Mouse (Mus musculus) adrenal gland, postnatal 14 days (tissue): ENCODE results near the gene 2700049A03Rik. TPM values are rescaled to one million over a fixed set of nuclear protein-coding genes. Genes with fewer than 3 reads are reported as not detected.

Experiments used
- DNase-seq: peaks from one replicate; pipeline ENCODE4 v3.0.0; 2021; ENCODE audit warnings: mixed read lengths
- total RNA-seq: library from RNA; stranded (reverse); gene quantifications from 2 replicates; pipeline ENCODE4 v1.2.3, GENCODE M21; 2021

The 2700049A03Rik gene
- total RNA-seq, 1 experiment from 2014 or later: 9.1 TPM

- peak; percentile 48 for DNase-seq
Measured at GRCm38 (mm10) chr12:71183736-71184135, 47.1 kb downstream of the 2700049A03Rik start.

- DNase-seq: no peak
Measured at GRCm38 (mm10) chr12:71184396-71184795, 47.7 kb downstream of the 2700049A03Rik start.

GRCm38 (mm10) chr12:71192705-71193104, 56.1 kb downstream of the 2700049A03Rik start:
- DNase-seq: no peak

- DNase-seq: no peak
Measured at GRCm38 (mm10) chr12:71197671-71198070, 61.0 kb downstream of the 2700049A03Rik start.

DNA sequence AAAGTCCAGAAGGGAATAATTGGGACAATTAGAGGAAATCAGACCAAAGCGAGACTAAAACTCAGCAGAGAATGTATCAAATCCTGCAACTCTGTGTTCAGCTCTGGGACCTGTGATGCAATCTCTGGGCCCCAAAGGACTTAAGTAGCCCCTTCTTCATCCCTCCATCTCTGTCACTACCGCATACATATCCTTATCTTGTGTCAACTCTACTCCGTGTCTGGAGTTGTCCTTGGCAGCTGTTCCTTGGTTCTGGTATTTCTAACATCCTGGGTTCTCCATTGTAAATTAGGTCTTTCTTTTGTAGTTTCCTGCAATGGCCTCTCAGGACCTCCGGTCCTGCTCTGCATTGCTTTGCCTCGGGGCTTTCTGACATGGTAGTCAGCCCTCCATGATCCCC, 65.1 kb downstream of the 2700049A03Rik start:
- no peak for DNase-seq

DNA sequence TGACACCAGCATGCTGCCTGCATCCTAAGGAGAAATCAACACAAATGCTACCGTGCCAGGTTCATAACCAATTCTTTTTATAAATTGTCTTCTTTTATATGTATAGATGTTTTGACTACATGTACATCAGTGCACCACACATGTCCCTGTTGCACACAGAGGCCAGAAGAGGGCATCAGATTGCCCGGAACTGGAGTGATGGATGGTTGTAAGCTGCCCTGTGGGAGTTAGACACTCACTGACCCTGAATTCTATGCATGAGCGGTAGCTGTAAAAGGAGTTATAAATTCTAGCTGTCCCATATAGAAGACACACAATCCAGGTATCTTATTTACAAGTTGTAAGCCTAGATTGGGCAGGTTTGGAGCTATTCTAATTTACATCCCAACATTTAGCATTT, 67.7 kb downstream of the 2700049A03Rik start:
- DNase-seq: peak; percentile 32

- DNase-seq: no peak
Measured at GRCm38 (mm10) chr12:71217191-71217590, 80.5 kb downstream of the 2700049A03Rik start.

- peak; percentile 74 for DNase-seq
Measured at GRCm38 (mm10) chr12:71217866-71218522, 81.3 kb downstream of the 2700049A03Rik start.

DNA sequence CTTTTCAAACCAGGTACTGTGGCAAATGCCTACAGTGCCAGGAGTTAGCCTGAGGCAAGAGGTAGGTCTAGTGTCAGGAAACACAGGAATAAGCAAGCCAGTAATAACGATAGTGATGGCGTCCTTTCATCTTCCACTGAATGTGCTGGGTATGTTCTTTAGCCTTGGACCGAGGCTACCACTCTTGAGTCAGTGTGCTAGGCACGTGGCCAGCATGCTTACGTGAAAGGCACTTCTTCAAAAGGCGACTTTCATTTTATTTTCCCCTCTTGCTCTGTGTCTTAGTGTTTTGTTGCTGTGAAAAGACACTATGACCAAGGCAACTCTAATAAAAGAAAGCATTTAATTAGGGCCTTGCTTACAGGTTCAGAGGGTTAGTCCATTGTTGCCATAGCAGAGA, 86.1 kb downstream of the 2700049A03Rik start:
- peak; percentile 77 for DNase-seq

DNA sequence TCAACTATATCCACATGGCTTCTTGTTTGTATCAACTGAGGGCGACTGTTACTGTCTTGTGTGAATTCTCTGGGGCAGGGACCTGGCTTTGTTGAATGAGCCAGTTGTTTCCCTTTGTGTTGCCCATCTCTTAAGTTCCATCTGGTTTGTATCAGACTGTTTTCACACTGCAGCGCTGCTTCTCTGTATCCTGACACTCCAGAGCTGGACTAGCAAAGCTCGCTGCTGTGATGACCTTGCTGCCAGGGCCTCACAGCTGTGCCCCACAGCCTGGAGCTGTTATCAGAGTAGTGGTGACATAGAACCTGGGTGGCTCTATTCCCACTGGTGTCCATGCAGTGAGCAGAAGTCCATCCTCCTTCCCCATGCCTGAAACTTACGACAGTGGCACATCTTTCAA, 91.1 kb downstream of the 2700049A03Rik start:
- peak; percentile 48 for DNase-seq

DNA sequence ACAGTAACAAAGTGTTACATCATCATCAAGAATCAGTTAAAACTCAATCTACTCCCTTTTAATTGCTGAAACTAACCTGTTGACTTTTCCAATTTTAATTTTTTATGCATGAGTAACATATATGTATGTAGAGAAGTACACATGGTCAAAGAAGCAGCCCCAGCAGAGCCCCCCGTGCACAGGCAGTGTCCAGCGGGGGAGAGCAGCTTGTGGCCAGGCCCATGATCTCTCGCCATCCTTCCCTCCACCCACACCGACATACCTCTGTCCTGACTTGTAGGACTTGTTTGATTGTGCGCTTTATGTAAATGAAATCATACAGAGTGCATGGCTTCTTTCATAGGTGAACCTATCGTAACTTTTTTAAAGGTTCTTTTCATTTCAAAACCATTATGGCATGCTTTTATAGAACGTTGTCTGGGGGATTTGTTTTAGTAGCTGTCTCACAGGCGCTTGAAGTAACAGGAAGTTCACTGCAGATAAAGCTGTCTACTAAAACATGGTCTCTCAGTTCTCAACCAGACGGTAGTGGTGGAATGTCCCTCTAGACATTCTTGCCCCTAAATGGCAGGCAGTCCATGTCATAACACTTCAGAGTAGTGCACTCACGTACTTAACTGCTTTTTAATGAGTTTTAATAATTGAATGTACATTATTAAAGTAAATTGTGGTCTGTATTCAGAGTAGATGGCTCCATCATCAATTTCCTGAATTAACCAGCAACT, 92.4 kb downstream of the 2700049A03Rik start:
- no peak for DNase-seq

DNA sequence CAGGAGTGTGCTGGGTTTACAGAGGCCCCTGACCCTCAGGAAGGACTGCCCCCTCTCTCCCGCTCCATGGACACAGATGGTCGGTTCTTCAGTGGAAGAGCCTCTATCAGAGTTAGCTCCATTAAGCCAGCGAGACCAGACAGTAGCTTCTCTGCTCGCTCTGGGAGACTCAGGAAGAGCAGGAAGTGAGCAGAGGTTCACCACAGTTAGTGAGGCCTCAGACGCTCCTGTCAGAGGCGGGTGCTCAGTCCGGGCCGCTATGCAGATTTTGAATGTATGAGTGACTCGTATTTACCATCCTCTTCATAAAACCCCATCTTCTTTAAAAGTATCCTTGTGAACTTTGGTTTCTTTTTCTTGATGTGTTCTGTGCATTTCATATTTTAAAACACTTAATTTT, 94.9 kb downstream of the 2700049A03Rik start:
- no peak for DNase-seq

DNA sequence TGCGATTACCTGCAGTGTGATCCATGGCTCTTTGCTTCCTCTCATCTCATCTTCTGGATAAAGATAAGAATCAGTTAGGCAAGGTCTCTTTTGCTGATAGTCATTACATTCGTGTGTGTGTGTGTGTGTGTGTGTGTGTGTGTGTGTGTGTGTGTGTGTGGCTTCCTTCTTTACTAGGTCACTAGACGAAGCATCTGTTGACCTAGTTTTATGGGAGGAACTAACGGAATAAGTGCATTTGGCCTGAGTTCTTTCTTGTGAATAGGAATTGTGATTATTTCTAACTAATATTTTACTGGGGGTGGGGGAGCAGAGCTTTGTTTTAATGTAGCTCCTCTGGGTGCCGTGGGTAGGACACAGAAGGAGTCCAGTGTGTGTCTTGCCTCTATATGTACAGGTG, 96.8 kb downstream of the 2700049A03Rik start:
- DNase-seq: no peak

GRCm38 (mm10) chr12:71237074-71237473, 100.4 kb downstream of the 2700049A03Rik start:
- DNase-seq: no peak

DNA sequence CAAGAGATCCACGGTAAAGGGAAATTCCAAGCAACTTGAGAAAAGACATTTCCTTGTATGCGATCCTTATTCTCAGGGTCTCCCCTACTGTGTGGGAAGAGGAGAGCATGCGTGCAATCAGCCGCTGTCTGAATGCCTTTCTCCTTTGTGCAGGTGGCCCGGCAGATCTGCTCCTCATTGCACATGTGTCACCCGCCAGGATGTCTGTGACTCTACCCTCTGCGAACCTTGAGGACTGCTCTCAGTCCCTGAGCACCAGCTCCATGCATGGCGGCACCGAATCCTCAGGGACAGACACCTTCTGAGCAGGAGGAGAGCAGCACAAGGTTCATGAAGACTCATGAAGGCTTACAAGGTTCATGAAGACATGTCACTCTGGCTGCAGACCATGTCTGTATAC, 106.1 kb downstream of the 2700049A03Rik start:
- no peak for DNase-seq

DNA sequence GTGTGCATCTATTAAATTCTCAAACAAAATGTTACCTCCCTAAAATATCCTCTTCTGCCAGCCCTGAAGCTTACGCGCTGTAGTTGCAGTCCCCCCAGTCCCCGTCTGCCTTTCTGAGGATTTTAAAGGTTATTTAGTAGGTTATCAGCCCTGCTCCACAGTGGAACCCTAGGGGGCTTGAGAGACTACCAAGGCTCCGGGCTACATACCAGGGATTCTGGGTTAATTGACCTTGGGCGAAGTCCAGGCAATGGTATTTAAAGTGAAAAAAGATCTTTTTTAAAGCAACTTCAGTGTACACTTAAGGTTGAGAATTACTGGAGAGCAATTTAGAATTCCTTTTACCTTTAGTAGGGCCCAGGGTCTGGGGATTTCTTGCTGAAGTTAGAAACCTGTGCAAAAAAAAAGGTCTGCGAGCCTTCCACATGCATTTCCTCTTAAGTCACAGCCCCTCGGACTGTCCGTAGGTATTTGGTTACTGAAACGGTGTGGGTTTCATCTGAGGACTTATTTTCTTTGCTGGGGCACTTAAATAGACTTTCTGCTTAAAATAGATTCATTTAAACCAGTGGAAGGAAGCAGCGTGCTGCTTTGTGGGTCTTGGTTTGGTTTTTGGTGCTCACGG, 108.2 kb downstream of the 2700049A03Rik start:
- DNase-seq: peak; percentile 12

DNA sequence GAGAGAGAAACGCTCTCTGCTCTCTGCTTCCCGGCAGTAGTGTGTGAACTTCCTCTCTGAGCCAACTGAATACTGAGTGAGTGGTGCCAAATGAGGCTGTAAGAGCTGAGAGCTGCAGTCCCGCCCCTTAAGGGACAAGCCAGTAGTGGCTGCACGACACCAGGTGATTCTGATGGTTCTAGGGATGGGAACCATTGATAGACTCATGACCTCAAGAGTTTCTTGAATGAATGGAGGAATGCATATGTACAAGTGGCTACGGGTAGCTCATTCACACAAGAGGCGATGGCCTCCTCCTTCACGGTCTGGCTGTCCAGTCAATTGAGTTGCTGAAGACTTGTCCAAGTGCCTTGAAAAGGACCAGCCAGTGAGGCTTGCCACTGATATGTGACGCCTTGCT, 110.5 kb downstream of the 2700049A03Rik start:
- no peak for DNase-seq

DNA sequence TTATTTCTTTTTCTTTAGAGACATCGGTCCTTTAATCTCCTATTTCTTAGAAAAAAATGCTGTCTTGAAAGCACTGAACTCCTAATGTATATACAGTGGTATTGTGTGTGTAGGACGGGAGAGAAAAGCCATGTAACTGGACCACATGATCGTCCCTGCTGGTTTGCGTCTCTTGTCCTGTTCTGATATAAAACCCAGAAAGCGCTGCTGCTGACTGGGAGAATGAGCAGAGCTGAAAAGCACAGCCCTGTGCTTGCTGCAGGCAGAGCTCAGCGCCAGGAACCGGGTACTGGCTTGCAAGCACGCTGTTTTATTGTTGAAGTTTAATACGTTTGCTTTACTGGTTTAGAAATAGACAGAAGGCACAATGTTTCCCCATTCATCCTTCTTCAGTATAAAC, 112.7 kb downstream of the 2700049A03Rik start:
- DNase-seq: no peak

DNA sequence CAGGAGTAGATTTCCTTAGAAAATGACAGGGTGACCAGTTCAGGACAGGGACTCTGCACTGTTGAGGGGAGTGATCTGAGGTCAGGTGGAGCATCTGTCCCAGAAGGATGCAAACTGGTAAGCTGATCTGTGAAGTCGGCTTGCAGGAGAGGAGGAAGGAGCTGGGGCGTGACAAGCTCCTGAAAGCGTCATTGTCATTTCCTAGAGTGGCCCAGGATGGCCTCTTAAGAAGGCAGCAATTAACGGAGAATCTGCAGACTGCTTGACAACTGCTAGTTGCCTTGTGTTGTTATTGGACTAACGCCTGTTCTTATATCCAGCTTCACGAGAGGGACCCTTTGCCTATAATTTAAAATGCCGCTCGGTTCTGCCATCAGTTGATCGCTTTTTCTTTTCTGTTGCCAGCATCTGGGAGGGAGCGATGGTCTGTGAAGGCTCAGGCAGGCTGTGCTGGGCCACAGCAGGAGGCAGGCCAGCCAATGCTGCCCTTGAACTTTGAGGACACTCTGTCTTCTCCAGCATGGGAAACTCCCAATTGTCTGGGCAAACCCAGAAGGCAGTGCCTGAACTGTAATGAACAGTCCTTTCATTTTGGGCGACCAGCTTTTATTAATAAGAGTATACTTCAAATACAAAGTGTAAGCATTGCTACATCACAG, 116.0 kb downstream of the 2700049A03Rik start:
- DNase-seq: peak; percentile 68

DNA sequence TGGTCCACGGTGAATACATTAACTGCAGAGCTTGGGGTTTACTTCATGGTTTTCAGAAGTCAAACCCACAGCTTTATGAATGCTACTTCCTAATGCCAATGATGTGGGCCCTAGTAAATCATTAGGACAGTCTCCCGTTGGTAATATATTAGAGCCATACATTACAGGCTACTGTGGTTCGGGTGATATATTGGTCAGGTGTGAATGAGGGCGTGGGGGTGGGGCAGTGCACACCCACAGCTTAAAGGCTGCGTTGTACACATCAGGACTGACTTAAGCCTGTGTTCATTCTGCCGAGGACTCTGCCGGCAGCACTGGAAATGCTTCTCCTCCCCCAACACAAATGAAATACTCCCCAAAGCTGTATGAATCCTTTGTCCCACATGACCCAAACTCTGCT, 118.1 kb downstream of the 2700049A03Rik start:
- DNase-seq: no peak

- DNase-seq: peak; percentile 21
Measured at GRCm38 (mm10) chr12:71258196-71258920, 121.7 kb downstream of the 2700049A03Rik start.

DNA sequence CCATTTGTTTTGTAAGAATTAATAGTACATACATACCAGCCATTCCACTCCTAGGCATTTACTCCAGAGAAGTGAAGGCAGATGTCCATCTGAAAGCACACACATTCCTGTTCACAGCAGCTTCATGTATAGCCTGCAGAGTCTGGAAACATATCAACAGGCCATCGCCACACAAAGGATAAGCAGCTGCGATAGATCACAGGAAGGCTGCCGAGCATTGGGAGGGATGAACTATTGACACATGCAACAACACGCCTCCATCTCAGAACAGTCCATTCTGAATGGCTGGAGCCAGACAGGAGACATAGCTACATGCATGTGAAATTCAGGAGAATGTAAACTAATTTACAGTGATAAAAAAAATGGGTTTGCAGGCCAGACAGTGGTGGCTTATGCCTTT, 127.6 kb downstream of the 2700049A03Rik start:
- DNase-seq: no peak
